Mouse (Mus musculus) embryonic facial prominence, embryonic 13.5 days (tissue): ENCODE measurements around the gene Smim14. TPM values are rescaled to one million over a fixed set of nuclear protein-coding genes. Genes with fewer than 3 reads are reported as not detected.

Experiments
- ATAC-seq: fragments of 200-750 bp; cut with Nextera tagmentation; 2 replicates; pipeline ENCODE4 v1.8.0; 2017; ENCODE audit warnings: low read depth; ENCODE audit not compliant: insufficient number of reproducible peaks, insufficient read depth, low FRiP score, low TSS enrichment
- H3K27ac ChIP-seq: fragments of 300-500 bp; sonication (generic); 2 replicates; pipeline ENCODE4 v1.5.1; 2015; ENCODE audit warnings: moderate library complexity, mild to moderate bottlenecking, inconsistent platforms
- H3K27me3 ChIP-seq: fragments of 300-500 bp; sonication (generic); 2 replicates; pipeline ENCODE4 v1.6.1; 2015; ENCODE audit warnings: mild to moderate bottlenecking, inconsistent platforms
- H3K36me3 ChIP-seq: fragments of 300-500 bp; sonication (generic); 2 replicates; pipeline ENCODE4 v1.6.1; 2015; ENCODE audit warnings: mild to moderate bottlenecking, inconsistent platforms
- H3K4me1 ChIP-seq: fragments of 300-500 bp; sonication (generic); 2 replicates; pipeline ENCODE4 v1.6.1; 2015; ENCODE audit warnings: inconsistent platforms
- H3K4me2 ChIP-seq: fragments of 300-500 bp; sonication (generic); 2 replicates; pipeline ENCODE4 v1.6.1; 2015; ENCODE audit warnings: moderate library complexity, mild to moderate bottlenecking, inconsistent platforms
- H3K4me3 ChIP-seq: fragments of 300-500 bp; sonication (generic); 2 replicates; pipeline ENCODE4 v1.5.1; 2015; ENCODE audit warnings: mild to moderate bottlenecking, inconsistent platforms
- H3K9ac ChIP-seq: fragments of 300-500 bp; sonication (generic); 2 replicates; pipeline ENCODE4 v1.6.1; 2015; ENCODE audit warnings: mild to moderate bottlenecking, inconsistent platforms
- H3K9me3 ChIP-seq: fragments of 300-500 bp; sonication (generic); 2 replicates; pipeline ENCODE4 v1.6.1; 2016; ENCODE audit warnings: inconsistent platforms
- WGBS: fragments of 180-500 bp; shearing (Covaris S2); methylation state at CpG from one replicate; pipeline ENCODE4 v1.1.7; 2015; ENCODE audit warnings: mixed read lengths; 5-methylcytosine and 5-hydroxymethylcytosine counted together
- polyA plus RNA-seq: library from polyadenylated mRNA; unstranded; fragments of >200 nt; fragmentation: Nextera tagmentation; extraction: Ambion mirVana; gene quantifications from 2 replicates; pipeline ENCODE4 v1.2.1, GENCODE M21; 2015

Gene Smim14
- polyA plus RNA-seq, 1 experiment from 2014 or later, result 102 TPM

GRCm38 (mm10) chr5:65514635-65515278 is 22.2 kb downstream of the Smim14 start:
- no peaks in the 10 kb centered on the region for H3K9me3 ChIP-seq
- no peaks in the 10 kb centered on the region for H3K27me3 ChIP-seq
- H3K4me1 ChIP-seq, result 0 out of 2 replicates have a peak, but pooled peaks cover 4% of the 10 kb centered on the region
- WGBS, result 54% methylated on average over 5 of the region's 5 CpGs
- no peak overlapping the region for H3K27ac ChIP-seq
- no peak overlapping the region for H3K9ac ChIP-seq
- ATAC-seq, result no peak
- H3K36me3 ChIP-seq, result no peaks in the 10 kb centered on the region
- H3K4me3 ChIP-seq, result no peak overlapping the region
- H3K4me2 ChIP-seq, result no peak overlapping the region

- H3K27ac ChIP-seq, result no peak overlapping the region
- 64% methylated on average over 3 of the region's 3 CpGs for WGBS
- no peaks in the 10 kb centered on the region for H3K9me3 ChIP-seq
- H3K4me2 ChIP-seq, result no peak overlapping the region
- ATAC-seq, result no peak
- no peak overlapping the region for H3K9ac ChIP-seq
- no peaks in the 10 kb centered on the region for H3K27me3 ChIP-seq
- H3K4me1 ChIP-seq, result 0 out of 2 replicates have a peak, but pooled peaks cover 4% of the 10 kb centered on the region
- H3K36me3 ChIP-seq, result no peaks in the 10 kb centered on the region
- H3K4me3 ChIP-seq, result no peak overlapping the region
These were observed 23.5 kb downstream of the Smim14 start for GRCm38 (mm10) chr5:65513506-65513905.

- Histone ChIP-seq H3K4me1 (no peaks in the 10 kb centered on the region), H3K27me3 (no peaks in the 10 kb centered on the region), H3K9ac (no peak overlapping the region), H3K9me3 (no peaks in the 10 kb centered on the region), H3K27ac (no peak overlapping the region), H3K36me3 (no peaks in the 10 kb centered on the region), H3K4me2 (no peak overlapping the region), H3K4me3 (no peak overlapping the region)
- WGBS, result 71% methylated on average over 8 of the region's 8 CpGs
- ATAC-seq, result no peak
These were observed 28.6 kb downstream of the Smim14 start for GRCm38 (mm10) chr5:65508395-65508794.

GRCm38 (mm10) chr5:65505786-65506185 is 31.2 kb downstream of the Smim14 start:
- peak overlapping the region; percentile 52 for H3K4me2 ChIP-seq
- no peak overlapping the region for H3K4me3 ChIP-seq
- no peaks in the 10 kb centered on the region for H3K4me1 ChIP-seq
- H3K27me3 ChIP-seq, result no peaks in the 10 kb centered on the region
- no peak for ATAC-seq
- H3K36me3 ChIP-seq, result no peaks in the 10 kb centered on the region
- peak overlapping the region; percentile 49; the same call in 1 of the 2 replicates for H3K9ac ChIP-seq
- no peak overlapping the region for H3K27ac ChIP-seq
- 11% methylated on average over 8 of the region's 8 CpGs for WGBS
- no peaks in the 10 kb centered on the region for H3K9me3 ChIP-seq

- no peak for ATAC-seq
- no peak overlapping the region for H3K9ac ChIP-seq
- WGBS, result 90% methylated on average over 9 of the region's 9 CpGs
- H3K27me3 ChIP-seq, result no peaks in the 10 kb centered on the region
- H3K36me3 ChIP-seq, result no peaks in the 10 kb centered on the region
- no peak overlapping the region for H3K4me3 ChIP-seq
- H3K4me1 ChIP-seq, result no peaks in the 10 kb centered on the region
- H3K4me2 ChIP-seq, result no peak overlapping the region
- no peak overlapping the region for H3K27ac ChIP-seq
- H3K9me3 ChIP-seq, result no peaks in the 10 kb centered on the region
These were observed 35.6 kb downstream of the Smim14 start for GRCm38 (mm10) chr5:65501407-65501806.

GRCm38 (mm10) chr5:65500231-65500630 is 36.8 kb downstream of the Smim14 start:
- Histone ChIP-seq H3K4me1 (no peaks in the 10 kb centered on the region), H3K4me2 (no peak overlapping the region), H3K27ac (no peak overlapping the region), H3K9me3 (no peaks in the 10 kb centered on the region), H3K27me3 (no peaks in the 10 kb centered on the region), H3K9ac (no peak overlapping the region), H3K4me3 (no peak overlapping the region), H3K36me3 (no peaks in the 10 kb centered on the region)
- 80% methylated on average over 7 of the region's 7 CpGs for WGBS
- no peak for ATAC-seq

- Histone ChIP-seq H3K27ac (peak within 1 kb of the TSS; percentile 94), H3K27me3 (no peaks in the 10 kb centered on the region), H3K4me1 (peaks cover 24% of the 10 kb centered on the region), H3K36me3 (no peaks in the 10 kb centered on the region), H3K9me3 (no peaks in the 10 kb centered on the region), H3K4me3 (peak within 1 kb of the TSS; percentile 94), H3K4me2 (peak within 1 kb of the TSS; percentile 87), H3K9ac (peak within 1 kb of the TSS; percentile 94)
- WGBS, result 1% methylated on average over 68 of the region's 69 CpGs
- peak; percentile 90 for ATAC-seq
These were observed 44.1 kb downstream of the Smim14 start, which contains the start of gene Gm43552 for GRCm38 (mm10) chr5:65492716-65493531. Gm43552 (minus strand) TSS chr5:65492833.

GRCm38 (mm10) chr5:65491767-65492715 is 44.9 kb downstream of the Smim14 start:
- H3K4me1 ChIP-seq, result peaks cover 24% of the 10 kb centered on the region
- peak overlapping the region; percentile 94 for H3K4me3 ChIP-seq
- under 1% methylated on average over 57 of the region's 57 CpGs for WGBS
- peak overlapping the region; percentile 87 for H3K4me2 ChIP-seq
- no peaks in the 10 kb centered on the region for H3K36me3 ChIP-seq
- peak overlapping the region; percentile 94 for H3K27ac ChIP-seq
- no peaks in the 10 kb centered on the region for H3K9me3 ChIP-seq
- peak; percentile 67 for ATAC-seq
- peak overlapping the region; percentile 94 for H3K9ac ChIP-seq
- H3K27me3 ChIP-seq, result no peaks in the 10 kb centered on the region

GRCm38 (mm10) chr5:65489830-65490229 is 47.2 kb downstream of the Smim14 start:
- H3K4me2 ChIP-seq, result no peak overlapping the region
- no peaks in the 10 kb centered on the region for H3K9me3 ChIP-seq
- H3K36me3 ChIP-seq, result no peaks in the 10 kb centered on the region
- WGBS, result 54% methylated on average over 4 of the region's 4 CpGs
- no peak for ATAC-seq
- no peaks in the 10 kb centered on the region for H3K27me3 ChIP-seq
- H3K27ac ChIP-seq, result no peak overlapping the region
- peaks cover 24% of the 10 kb centered on the region for H3K4me1 ChIP-seq
- no peak overlapping the region for H3K9ac ChIP-seq
- no peak overlapping the region for H3K4me3 ChIP-seq

GRCm38 (mm10) chr5:65488725-65489124 is 48.3 kb downstream of the Smim14 start:
- Histone ChIP-seq H3K27me3 (no peaks in the 10 kb centered on the region), H3K36me3 (no peaks in the 10 kb centered on the region), H3K4me3 (no peak overlapping the region), H3K4me1 (peaks cover 21% of the 10 kb centered on the region), H3K4me2 (no peak overlapping the region), H3K27ac (no peak overlapping the region), H3K9me3 (no peaks in the 10 kb centered on the region), H3K9ac (no peak overlapping the region)
- no peak for ATAC-seq
- 77% methylated on average over 7 of the region's 7 CpGs for WGBS

GRCm38 (mm10) chr5:65487381-65487780 is 49.6 kb downstream of the Smim14 start:
- Histone ChIP-seq H3K9ac (no peak overlapping the region), H3K4me3 (no peak overlapping the region), H3K4me1 (peaks cover 17% of the 10 kb centered on the region), H3K9me3 (no peaks in the 10 kb centered on the region), H3K36me3 (no peaks in the 10 kb centered on the region), H3K27ac (no peak overlapping the region), H3K4me2 (no peak overlapping the region), H3K27me3 (no peaks in the 10 kb centered on the region)
- no peak for ATAC-seq
- WGBS, result 83% methylated on average over 10 of the region's 10 CpGs
